Mouse (Mus musculus) heart, embryonic 11.5 days (tissue): ENCODE data around the gene Olfr285. TPM values are rescaled to one million over a fixed set of nuclear protein-coding genes. Genes with fewer than 3 reads are reported as not detected.

Source experiments
- polyA plus RNA-seq: library from polyadenylated mRNA; unstranded; fragments of >200 nt; fragmentation: Nextera tagmentation; extraction: Ambion mirVana; gene quantifications from 2 replicates; pipeline ENCODE4 v1.2.1, GENCODE M21; 2014

Olfr285 gene
- polyA plus RNA-seq, 1 experiment from 2014 or later: not detected

Other genes starting within 250 kb of the Olfr285 start
- gene Pfkm, start 224.8 kb downstream of the Olfr285 start, polyA plus RNA-seq: 49.3 and 68.3 TPM in 2 replicates
- gene Senp1, start 223.6 kb downstream of the Olfr285 start, polyA plus RNA-seq: 24.3 and 25.1 TPM in 2 replicates
- gene Asb8, start 151.7 kb downstream of the Olfr285 start, polyA plus RNA-seq: 81.7 and 86.7 TPM in 2 replicates
- gene Ccdc184, start 150.2 kb downstream of the Olfr285 start, polyA plus RNA-seq: 1.2 and 1.3 TPM in 2 replicates
- gene Olfr288, start 121.8 kb downstream of the Olfr285 start, polyA plus RNA-seq: not detected in 2 replicates
- gene Gm44579, start 96.4 kb downstream of the Olfr285 start, polyA plus RNA-seq: not detected in 2 replicates
- not detected in 2 replicates for gene Olfr287, start 96.3 kb downstream of the Olfr285 start, polyA plus RNA-seq
- not detected in 2 replicates for gene Olfr286, start 82.9 kb downstream of the Olfr285 start, polyA plus RNA-seq
- not detected in 2 replicates for gene H1fnt, start 60.1 kb downstream of the Olfr285 start, polyA plus RNA-seq
- gene Zfp641, start 21.2 kb downstream of the Olfr285 start, polyA plus RNA-seq: 0.92 and 1.3 TPM in 2 replicates
- not detected in 2 replicates for gene Olfr284, start 23.6 kb upstream of the Olfr285 start, polyA plus RNA-seq
- not detected in 2 replicates for gene Olfr283, start 63.6 kb upstream of the Olfr285 start, polyA plus RNA-seq
- gene Olfr282, start 113.9 kb upstream of the Olfr285 start, polyA plus RNA-seq: not detected in 2 replicates
- not detected in 2 replicates for gene Olfr281, start 135.2 kb upstream of the Olfr285 start, polyA plus RNA-seq
- not detected in 2 replicates for gene OR5BS1P, start 152.5 kb upstream of the Olfr285 start, polyA plus RNA-seq
- not detected in 2 replicates for gene Lalba, start 165.4 kb upstream of the Olfr285 start, polyA plus RNA-seq
- gene Olfr279, start 175.0 kb upstream of the Olfr285 start, polyA plus RNA-seq: not detected in 2 replicates
- 75.9 and 77.5 TPM in 2 replicates for gene Kansl2, start 216.9 kb upstream of the Olfr285 start, polyA plus RNA-seq